Mouse (Mus musculus) heart, adult 2 months (tissue): ENCODE data around the gene Cirbp.

Source experiments
- CTCF ChIP-seq: fragments of 200-600 bp; IDR thresholded peaks from 2 replicates; pipeline ENCODE4 v1.8.1; 2022; ENCODE audit warnings: antibody characterized with exemption, mild to moderate bottlenecking, moderate library complexity
- EP300 ChIP-seq: fragments of 200-500 bp; IDR thresholded peaks from 2 replicates; pipeline ENCODE4 v1.6.1; 2011; ENCODE audit warnings: low read depth, low read length, control low read depth; ENCODE audit not compliant: insufficient read depth
- POLR2A ChIP-seq: fragments of 200-500 bp; IDR thresholded peaks from 2 replicates; pipeline ENCODE4 v1.6.1; 2011; ENCODE audit warnings: mild to moderate bottlenecking, low read depth, low read length, control low read depth; ENCODE audit not compliant: insufficient read depth

DNA sequence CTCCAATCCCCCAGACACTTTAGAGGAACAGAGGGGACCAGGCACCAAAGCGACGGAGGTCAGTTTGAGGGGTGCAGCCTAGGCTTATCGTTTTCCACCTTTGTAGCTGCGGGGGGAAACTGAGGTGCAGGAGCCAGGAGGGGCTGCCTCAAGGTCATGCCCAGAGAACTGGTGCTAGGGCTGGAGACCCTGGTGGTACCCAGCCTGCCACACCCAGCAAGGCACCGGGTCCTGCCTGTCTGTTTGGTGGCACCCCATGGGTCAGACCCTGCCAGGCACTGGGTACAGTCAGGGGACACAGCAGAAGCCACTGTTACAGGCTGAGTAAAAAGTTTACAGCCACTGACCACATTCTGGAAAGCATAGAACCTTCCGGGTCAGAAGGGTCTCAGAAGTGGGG is 14.5 kb downstream of the Cirbp start:
- no peak for TF ChIP-seq CTCF
- TF ChIP-seq POLR2A: no peak
- no peak for TF ChIP-seq EP300
